Comparison of ENCODE assay signal across 13 mouse cellular contexts in genomic region chr1:92845889-92846288, GRCm38 (mm10).
"Had no signal": no experiment of that assay in that cellular context is flagged by ENCODE, and none has a peak within 500 bp of the region (broad histone marks: within the 10 kb centered on the region; RNA-seq: fewer than 3 reads in every experiment).

No protein-coding gene starts in this region.

- H3K4me2 ChIP-seq: lung, embryonic 14.5 days; midbrain, embryonic 12.5 days; neural tube, embryonic 12.5 days had no signal

- H3K4me3 ChIP-seq: midbrain, embryonic 10.5 days; midbrain, embryonic 12.5 days; neural tube, embryonic 12.5 days had no signal

- H3K9me3 ChIP-seq: midbrain, embryonic 10.5 days; midbrain, embryonic 12.5 days; neural tube, embryonic 12.5 days had no signal

- H3K9ac ChIP-seq: lung, embryonic 14.5 days; midbrain, embryonic 12.5 days; neural tube, embryonic 12.5 days had no signal

- DNase-seq: lung, adult 18-20 months; lung, embryonic 14.5 days; lung, postnatal 10 days; lung, postnatal 4 days; midbrain, embryonic 14.5 days; right cerebral cortex, postnatal 14 days; thymus, adult 18-20 months; thymus, postnatal 14 days; thymus, postnatal 36 days had no signal

- H3K27me3 ChIP-seq: midbrain, embryonic 12.5 days; neural tube, embryonic 12.5 days had no signal

- ATAC-seq: midbrain, embryonic 16.5 days had no signal

- H3K27ac ChIP-seq: midbrain, embryonic 10.5 days; midbrain, embryonic 12.5 days; neural tube, embryonic 12.5 days had no signal
